Mouse (Mus musculus): ENCODE measurements at regions not wholly inside any gene's neighbourhood (a gene's known extent, or its start where the extent isn't known, plus 50 kb on each side); places are given as distances from the start of the nearest gene placed in this dataset.
A peak's percentile ranks its signal among the peaks of the same experiment; 100 is the strongest.

DNA sequence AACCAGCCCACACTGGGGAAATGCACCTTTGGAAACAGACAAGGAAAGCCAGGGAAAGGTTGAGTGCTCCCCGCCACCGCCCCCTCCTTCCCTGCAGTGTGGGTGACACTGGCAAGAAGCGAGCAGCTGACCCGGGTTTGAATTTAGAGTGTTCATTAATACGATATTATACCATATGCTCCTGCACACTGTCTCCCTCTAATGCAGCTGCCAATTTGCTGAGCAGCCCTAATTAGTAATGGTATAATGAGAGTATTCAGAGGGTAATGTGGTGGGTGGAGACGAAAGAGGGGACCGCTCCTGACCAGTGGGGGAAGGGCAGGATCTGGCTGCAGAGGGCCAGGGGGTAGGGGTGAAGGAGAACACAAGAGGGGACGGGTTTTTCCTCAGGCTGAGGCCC is 111.9 kb upstream of the Lhx1 start:
- DNase-seq, result no peak

- DNase-seq, result no peak
Measured at GRCm38 (mm10) chr11:84634990-84635389, 109.7 kb upstream of the Lhx1 start.

- no peak for DNase-seq
Measured at GRCm38 (mm10) chr11:84633300-84633699, 108.0 kb upstream of the Lhx1 start.

DNA sequence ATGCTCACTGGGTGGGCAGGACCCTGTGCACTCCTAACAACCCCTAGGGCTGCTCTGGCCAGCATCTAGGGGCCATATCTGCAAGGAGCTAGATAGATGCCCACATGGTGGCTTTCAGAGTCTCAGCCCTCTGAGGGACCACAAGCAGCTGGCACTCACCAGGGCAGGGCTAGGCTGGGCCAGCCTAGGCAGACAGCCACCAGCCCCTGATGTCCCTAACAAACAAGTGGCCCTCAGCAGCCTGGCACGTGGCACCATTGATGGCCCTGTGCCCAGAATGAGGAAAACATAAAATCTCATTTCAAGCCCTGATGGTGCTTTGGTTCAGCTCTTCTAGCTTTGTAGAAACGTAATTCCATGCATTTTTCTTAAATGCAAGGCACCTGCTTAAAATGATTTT is 102.8 kb upstream of the Lhx1 start:
- peak; percentile 22 for DNase-seq

GRCm38 (mm10) chr11:84627685-84628084 is 102.3 kb upstream of the Lhx1 start:
- no peak for DNase-seq

DNA sequence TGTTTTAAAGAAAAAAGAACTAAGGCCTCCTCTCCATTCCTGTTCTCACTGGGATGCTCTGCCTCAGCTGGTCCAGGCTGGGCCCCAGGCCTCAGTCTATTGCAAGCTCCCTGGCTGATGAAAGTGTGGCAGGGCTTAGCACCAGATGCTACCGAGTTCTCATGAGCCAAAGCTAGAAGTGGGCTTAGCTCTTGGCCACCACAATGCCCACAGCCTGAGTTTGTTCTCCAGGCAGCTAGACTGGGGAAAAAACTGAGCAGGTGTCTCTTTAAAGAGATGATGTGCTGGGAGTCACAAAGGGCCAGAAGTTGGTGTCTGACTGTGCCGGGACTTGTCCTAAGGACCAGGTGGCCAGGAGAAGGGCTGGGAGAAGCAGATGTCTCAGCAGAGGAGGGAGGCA is 101.9 kb upstream of the Lhx1 start:
- no peak for DNase-seq

- DNase-seq, result no peak
Measured at GRCm38 (mm10) chr11:84624100-84624499, 98.8 kb upstream of the Lhx1 start.

DNA sequence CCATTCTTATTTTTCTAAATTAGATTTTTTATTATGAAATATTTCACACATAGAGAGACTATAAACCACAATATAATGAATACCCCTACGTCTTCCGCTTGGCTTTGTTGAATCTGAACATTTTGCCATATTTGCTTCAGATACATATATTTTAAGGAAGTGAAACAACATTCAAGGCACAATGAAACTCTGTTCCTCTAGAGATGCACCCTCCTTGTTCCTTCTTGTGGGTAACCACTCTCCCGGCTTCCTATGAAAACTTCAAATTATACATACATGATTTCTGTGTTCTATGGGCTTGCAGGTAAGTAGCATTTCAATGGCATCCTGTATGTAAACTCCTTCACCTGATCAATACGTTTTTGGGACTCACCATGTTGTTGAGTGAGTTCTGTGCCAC is 94.4 kb upstream of the Lhx1 start:
- DNase-seq, result no peak

GRCm38 (mm10) chr11:84618576-84618975 is 93.2 kb upstream of the Lhx1 start:
- no peak for DNase-seq

DNA sequence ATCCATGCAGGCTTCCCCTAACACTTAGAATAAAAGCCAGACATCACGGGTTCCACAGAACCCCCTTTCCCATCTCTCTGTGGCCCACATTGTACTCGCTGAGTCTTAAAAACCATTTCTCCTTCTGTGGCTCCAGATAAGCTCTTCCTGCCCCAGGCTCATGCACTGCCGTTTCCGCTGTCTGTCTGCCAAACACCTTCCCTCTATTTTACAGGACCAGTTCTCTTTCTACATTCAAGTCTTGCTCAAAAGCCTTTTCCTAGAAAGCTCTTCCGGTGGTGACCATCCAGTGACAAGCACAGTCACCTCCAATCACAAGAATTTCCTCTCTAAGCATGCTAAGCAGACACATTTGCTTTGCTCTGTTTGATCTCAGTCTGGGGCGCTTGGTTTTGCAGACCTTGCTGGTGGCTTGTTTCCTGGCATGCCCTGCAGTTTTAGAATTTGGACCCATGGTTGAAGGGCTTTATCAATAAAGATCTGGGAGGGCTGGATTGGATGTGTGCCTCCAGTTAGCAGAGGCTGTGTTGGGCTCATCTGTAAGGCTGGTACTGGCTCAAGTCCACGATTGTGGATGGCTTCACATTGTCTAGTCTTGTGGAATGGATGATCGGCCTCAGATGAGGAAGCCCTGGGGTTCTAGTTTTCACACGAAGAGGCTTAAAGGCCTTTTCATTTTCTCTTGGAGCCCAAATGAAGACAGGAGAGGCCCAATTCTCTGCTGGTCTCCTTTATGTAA is 87.8 kb upstream of the Lhx1 start:
- no peak for DNase-seq

- DNase-seq, result no peak
Measured at GRCm38 (mm10) chr11:84611625-84611879, 86.2 kb upstream of the Lhx1 start.

DNA sequence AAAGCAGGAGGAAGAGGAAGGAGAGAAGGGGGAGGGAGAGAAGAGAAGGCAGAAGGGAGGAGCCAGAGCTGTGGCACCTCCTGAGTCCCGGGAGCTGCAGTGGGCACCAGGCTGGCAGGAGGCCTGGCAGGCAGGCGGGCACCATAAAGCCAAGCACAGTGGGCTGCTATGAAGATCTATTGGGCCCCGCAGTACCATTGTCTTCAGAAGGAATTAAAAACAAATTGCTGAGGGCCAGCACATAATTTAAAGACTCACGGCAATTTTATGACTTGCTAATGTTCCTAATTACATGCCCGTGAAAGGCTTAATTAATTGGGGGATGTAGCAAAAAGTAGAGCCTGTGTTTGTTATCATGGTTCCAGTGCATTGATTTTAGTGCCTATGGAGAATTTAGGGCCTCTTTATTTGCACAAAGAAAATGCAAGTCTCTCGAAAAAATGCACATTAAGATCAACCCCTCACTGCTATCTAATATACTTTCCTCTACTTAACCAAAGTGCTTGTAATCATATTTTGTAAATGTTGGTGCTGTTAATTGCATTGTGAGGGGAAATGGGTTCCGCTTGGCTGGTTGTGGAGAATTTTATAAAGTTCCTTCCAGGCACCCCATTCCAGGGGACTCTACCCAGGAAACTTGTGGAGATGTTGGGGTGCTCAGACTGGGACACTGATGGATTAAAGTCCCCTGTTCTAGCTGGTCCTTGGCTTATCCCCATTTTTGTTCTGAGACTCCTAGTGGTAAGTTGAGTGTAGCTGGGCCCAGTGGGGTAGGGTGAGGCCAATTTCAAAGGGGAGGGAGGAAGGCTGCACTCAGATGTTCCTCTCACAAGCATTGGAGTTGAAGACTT is 85.7 kb upstream of the Lhx1 start:
- DNase-seq, result no peak

DNA sequence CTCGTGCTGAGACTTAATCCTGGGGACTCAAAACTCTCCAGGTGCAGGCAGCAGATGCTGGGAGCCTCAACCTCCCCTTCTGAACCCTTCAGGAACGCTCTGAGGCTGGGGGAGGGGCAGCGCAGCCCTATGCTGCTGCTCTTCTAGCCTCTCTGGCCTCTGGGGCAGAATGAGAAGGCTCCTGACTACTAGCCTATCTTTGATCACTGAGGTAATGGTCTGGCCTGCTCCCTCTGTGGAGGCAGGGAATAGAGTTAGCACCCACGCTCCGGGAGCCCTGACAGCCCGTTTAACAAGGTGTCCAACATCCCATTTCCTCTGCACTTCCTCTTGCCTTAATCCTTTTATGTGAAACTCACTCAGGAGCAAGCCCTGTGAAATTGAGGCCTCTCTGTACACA is 79.4 kb upstream of the Lhx1 start:
- no peak for DNase-seq

GRCm38 (mm10) chr11:84599267-84599841 is 74.0 kb upstream of the Lhx1 start:
- DNase-seq, result peak; percentile 4

DNA sequence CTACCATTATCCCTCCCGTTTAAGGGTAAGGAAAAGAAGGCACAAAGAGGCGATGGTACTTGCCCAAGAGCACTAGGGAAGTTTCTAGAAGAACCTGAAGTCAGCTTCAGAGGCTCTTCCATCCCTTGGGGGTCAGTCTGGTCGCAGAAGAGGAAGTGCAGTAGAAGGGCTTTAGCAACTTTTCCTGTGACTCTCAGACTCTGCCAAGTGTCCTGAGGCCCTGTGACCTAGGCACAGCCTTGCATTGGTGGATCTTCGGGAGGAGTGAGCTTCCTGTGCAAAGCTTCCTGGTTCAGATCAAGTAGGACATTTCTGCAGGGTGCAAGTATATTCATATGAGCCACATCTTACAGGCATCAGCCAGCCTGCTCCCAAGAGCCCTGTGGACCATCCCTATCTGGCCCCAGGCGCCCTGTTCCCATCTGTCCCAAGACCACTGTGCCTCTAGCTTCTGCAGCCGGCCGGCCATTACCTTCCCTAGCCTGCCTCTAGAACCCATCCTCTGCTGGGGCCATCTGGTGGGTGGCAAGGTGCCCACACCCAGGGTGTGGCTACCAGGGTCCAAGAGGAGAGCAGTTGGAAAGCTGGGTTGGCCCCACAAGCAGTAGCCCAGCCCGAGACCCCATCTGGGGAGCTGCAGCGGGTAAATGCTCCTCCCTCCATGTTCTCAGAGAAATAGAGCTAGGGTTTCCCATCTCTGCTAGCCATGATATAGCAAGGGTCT is 72.4 kb upstream of the Lhx1 start:
- DNase-seq, result no peak

- no peak for DNase-seq
Measured at GRCm38 (mm10) chr11:84592715-84593339, 67.5 kb upstream of the Lhx1 start.

- DNase-seq, result no peak
Measured at GRCm38 (mm10) chr11:84587107-84587506, 61.8 kb upstream of the Lhx1 start.

GRCm38 (mm10) chr11:84585626-84586025 is 60.3 kb upstream of the Lhx1 start:
- DNase-seq, result no peak

- no peak for DNase-seq
Measured at GRCm38 (mm10) chr11:84578805-84579541, 53.6 kb upstream of the Lhx1 start.

Measured in adrenal gland, postnatal 10 days (tissue).